In genomic region chr5:35525469-35526123, GRCm38 (mm10) we compare ENCODE assay signal across 9 mouse cellular contexts. TPM values are rescaled to one million over a fixed set of nuclear protein-coding genes. Genes with fewer than 3 reads are reported as not detected.
DNase-seq lines count a peak whose midpoint lies in the region; ATAC-seq lines count a peak whose summit lies in the region.
"Had no signal": no experiment of that assay in that cellular context is flagged by ENCODE, and none has a peak within 500 bp of the region (broad histone marks: within the 10 kb centered on the region; RNA-seq: fewer than 3 reads in every experiment).

Cpz (minus strand) TSS chr5:35525698.

- intact Hi-C loops in left cerebral cortex, postnatal 14 days (cut with DNase I), result no loop called here

- no peaks in the 10 kb centered on the region for H3K9me3 ChIP-seq in intestine, embryonic 15.5 days
- no peaks in the 10 kb centered on the region for H3K9me3 ChIP-seq in midbrain, embryonic 16.5 days (replicated peaks; ENCODE audit: control insufficient read depth, low read length, poor library complexity, severe bottlenecking)

- 0 out of 2 replicates have a peak within 1 kb of the TSS, but pooled peaks have one; percentile 36 for H3K27ac ChIP-seq in intestine, embryonic 15.5 days
- H3K27ac ChIP-seq in midbrain, embryonic 16.5 days (ENCODE audit: low read length), result no peak within 1 kb of the TSS

- H3K4me3 ChIP-seq in intestine, embryonic 15.5 days (replicated peaks), result peak within 1 kb of the TSS; percentile 39
- peak within 1 kb of the TSS; percentile 24 for H3K4me3 ChIP-seq in midbrain, embryonic 16.5 days (ENCODE audit: low read depth, low read length)

- no peaks in the 10 kb centered on the region for H3K36me3 ChIP-seq in intestine, embryonic 15.5 days
- no peaks in the 10 kb centered on the region for H3K36me3 ChIP-seq in midbrain, embryonic 16.5 days (ENCODE audit: control insufficient read depth, insufficient read depth, low read length)

- ATAC-seq in intestine, embryonic 15.5 days, result peak; percentile 82
- ATAC-seq in midbrain, embryonic 16.5 days, result peak; percentile 61; the same call in 1 of the 2 replicates

- peak within 1 kb of the TSS; percentile 70 for H3K4me2 ChIP-seq in intestine, embryonic 15.5 days (replicated peaks)
- peak within 1 kb of the TSS; percentile 49 for H3K4me2 ChIP-seq in midbrain, embryonic 16.5 days (ENCODE audit: low read length)

- peaks cover 35% of the 10 kb centered on the region for H3K27me3 ChIP-seq in intestine, embryonic 15.5 days (replicated peaks)
- H3K27me3 ChIP-seq in midbrain, embryonic 16.5 days (ENCODE audit: control insufficient read depth, insufficient read depth, low read depth, low read length), result peaks cover 28% of the 10 kb centered on the region

- peak within 1 kb of the TSS; percentile 50 for H3K9ac ChIP-seq in intestine, embryonic 15.5 days
- peak within 1 kb of the TSS; percentile 51 for H3K9ac ChIP-seq in midbrain, embryonic 16.5 days (ENCODE audit: low read depth, low read length)

- WGBS in intestine, embryonic 15.5 days, result 2% methylated on average over 29 of the region's 29 CpGs
- WGBS in midbrain, embryonic 16.5 days, result 3% methylated on average over 29 of the region's 29 CpGs

- peak; percentile 62 for DNase-seq in adrenal gland, postnatal 10 days
- DNase-seq in adrenal gland, postnatal 4 days (ENCODE audit: low spot score in 2 of 2), result no peak
- no peak for DNase-seq in urinary bladder, adult 2 months (ENCODE audit: low spot score)
- DNase-seq in urinary bladder, postnatal 25 days (ENCODE audit: low spot score), result no peak
- DNase-seq in layer of hippocampus, postnatal 36 days, result no peak
- no peak for DNase-seq in left cerebral cortex, postnatal 14 days (ENCODE audit: low spot score in 2 of 2)

- peaks cover 13% of the 10 kb centered on the region for H3K4me1 ChIP-seq in intestine, embryonic 15.5 days (replicated peaks)
- H3K4me1 ChIP-seq in midbrain, embryonic 16.5 days (ENCODE audit: control insufficient read depth, insufficient read depth, low read length), result peaks cover 8% of the 10 kb centered on the region

RNA-seq across cellular contexts. Expression of gene Cpz, which starts in this region (rescaled TPM):
- 1 to 10 TPM; 7.8 to 8.3 TPM for total RNA-seq in adrenal gland, postnatal 10 days (2021)
- 1 to 10 TPM; 5.2 to 5.7 TPM for total RNA-seq in adrenal gland, postnatal 4 days (2021)
- 36.1 and 38.1 TPM in 2 replicates for polyA plus RNA-seq in urinary bladder, adult 2 months (2012; rRNA removed)
- 13.5 and 13.9 TPM in 2 replicates for polyA plus RNA-seq in intestine, embryonic 15.5 days (2015; fragmentation: Nextera tagmentation; extraction: Ambion mirVana)
- polyA plus RNA-seq in midbrain, embryonic 16.5 days (2015; fragmentation: Nextera tagmentation; extraction: Ambion mirVana), result 0.75 and 1.5 TPM in 2 replicates
- total RNA-seq in layer of hippocampus, postnatal 36 days (2021), result under 1 TPM; 0.15 TPM
- 1 to 10 TPM; 2.1 TPM for total RNA-seq in left cerebral cortex, postnatal 14 days (2021)
- total RNA-seq: neutrophil, adult 5-6 weeks had no signal
